Mouse (Mus musculus): ENCODE measurements around the gene Psg16. TPM values are rescaled to one million over a fixed set of nuclear protein-coding genes. Genes with fewer than 3 reads are reported as not detected.

Psg16 gene
- total RNA-seq (2021): under 1 TPM; 0.05 to 0.14 TPM
- long read RNA-seq, experiment 1: 0 reads
- long read RNA-seq, experiment 2: 0 reads

GRCm38 (mm10) chr7:17073904-17074615 is at the start of gene Psg16:
TSS of gene Psg16 (plus strand) at chr7:17074040.
- peak; percentile 48 for DNase-seq

GRCm38 (mm10) chr7:17024141-17024540 is 49.7 kb upstream of the Psg16 start:
- peak; percentile 43 for DNase-seq

GRCm38 (mm10) chr7:17024814-17025504 is 48.9 kb upstream of the Psg16 start:
- DNase-seq: no peak

- DNase-seq: no peak
These were observed 48.3 kb upstream of the Psg16 start for GRCm38 (mm10) chr7:17025505-17025894.

GRCm38 (mm10) chr7:17025896-17026622 is 47.8 kb upstream of the Psg16 start:
- DNase-seq: no peak

GRCm38 (mm10) chr7:17026710-17027587 is 46.9 kb upstream of the Psg16 start:
- DNase-seq: no peak

- peak; percentile 91 for DNase-seq
These were observed 46.1 kb upstream of the Psg16 start, which contains the start of gene Ppp5c for GRCm38 (mm10) chr7:17027588-17028343. TSS of gene Ppp5c (minus strand) at chr7:17027924.

GRCm38 (mm10) chr7:17028923-17029322 is 44.9 kb upstream of the Psg16 start:
- no peak for DNase-seq

GRCm38 (mm10) chr7:17030239-17030638 is 43.6 kb upstream of the Psg16 start:
- DNase-seq: no peak

- no peak for DNase-seq
These were observed 35.7 kb upstream of the Psg16 start for GRCm38 (mm10) chr7:17038018-17038695.

GRCm38 (mm10) chr7:17039373-17039772 is 34.5 kb upstream of the Psg16 start:
- DNase-seq: no peak

GRCm38 (mm10) chr7:17045743-17046142 is 28.1 kb upstream of the Psg16 start:
- no peak for DNase-seq

- no peak for DNase-seq
These were observed 26.7 kb upstream of the Psg16 start for GRCm38 (mm10) chr7:17047041-17047682.

GRCm38 (mm10) chr7:17048431-17049190 is 25.2 kb upstream of the Psg16 start:
- peak; percentile 2 for DNase-seq

GRCm38 (mm10) chr7:17050491-17050890 is 23.3 kb upstream of the Psg16 start:
- DNase-seq: no peak

GRCm38 (mm10) chr7:17050933-17051594 is 22.8 kb upstream of the Psg16 start:
- DNase-seq: peak; percentile 72

GRCm38 (mm10) chr7:17054325-17054989 is 19.4 kb upstream of the Psg16 start:
- peak; percentile 6 for DNase-seq
